Mouse (Mus musculus): ENCODE results near the gene Gm28360. TPM values are rescaled to one million over a fixed set of nuclear protein-coding genes. Genes with fewer than 3 reads are reported as not detected.
"Not testable (repeated sequence)": the region's sequence is repeated elsewhere in the genome, so short reads cannot be mapped to it uniquely, and the experiment has no call there.

Gm28360 gene
- total RNA-seq (2012; rRNA removed) (not detected in 2 replicates), total RNA-seq (2014; rRNA removed) (not detected in 2 replicates), polyA plus RNA-seq (2012; ENCODE audit: insufficient read length, low read depth) (not detected in 2 replicates)

DNA sequence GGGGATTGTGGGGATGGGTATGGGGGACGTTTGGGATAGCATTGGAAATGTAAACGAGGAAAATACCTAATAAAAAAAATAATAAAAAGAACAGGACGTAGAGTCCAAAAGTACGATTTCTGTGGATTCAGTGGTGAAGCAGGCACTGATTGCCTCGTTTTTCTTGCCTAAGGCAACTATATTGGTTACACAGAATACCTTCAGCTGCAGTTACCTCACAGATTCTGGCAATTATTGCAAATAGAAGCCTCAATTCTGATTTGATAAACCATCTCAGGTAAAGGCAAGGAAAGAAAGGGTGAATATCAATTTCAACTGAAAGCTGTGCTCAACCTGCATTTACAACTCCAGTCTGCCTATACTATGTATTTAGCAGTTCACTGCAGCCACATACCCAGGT lies at the start of gene Gm28360:
Gene Gm28360 (plus strand): TSS at position 301 of the 400 bp plus-strand sequence.
- in situ Hi-C loops (cut with MboI; ENCODE audit: low pct_ligation_motif_present, low pct_unique_long_range_greater_than_20kb, low sequenced_read_pairs); H3K4me1 ChIP-seq (ENCODE audit: control insufficient read depth in 1 of 2, insufficient read depth in 2 of 2); dilution Hi-C loops (cut with MboI; ENCODE audit: extremely low pct_ligation_motif_present, extremely low pct_unique_long_range_greater_than_20kb, low sequenced_read_pairs): not testable (repeated sequence)

DNA sequence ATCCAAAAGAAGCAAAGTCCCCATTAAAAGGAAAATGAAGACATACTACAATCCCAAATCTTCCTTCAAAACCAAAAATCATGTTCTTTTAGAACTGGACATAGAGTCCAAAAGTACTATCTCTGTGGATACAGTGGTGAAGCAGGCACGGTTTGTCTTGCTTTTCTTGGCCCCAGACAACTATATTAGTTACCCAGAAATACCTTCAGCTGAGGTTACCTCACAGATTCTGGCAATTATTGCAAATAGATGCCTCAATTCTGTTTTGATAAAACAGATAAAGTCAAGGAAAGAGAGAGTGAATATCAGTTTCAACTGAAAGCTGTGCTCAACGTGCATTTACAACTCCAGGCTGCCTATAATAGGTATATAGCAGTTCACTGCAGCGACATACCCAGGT lies 49.0 kb upstream of the Gm28360 start, which contains the start of gene B020011L13Rik:
Gene B020011L13Rik (plus strand): TSS at position 301 of the 400 bp plus-strand sequence.
- H3K9ac ChIP-seq (ENCODE audit: insufficient read depth, low read depth); H3K4me1 ChIP-seq (ENCODE audit: control insufficient read depth in 1 of 2, insufficient read depth in 2 of 2); H3K4me3 ChIP-seq (replicated peaks in 1 of 3; ENCODE audit: low read depth in 2 of 3, low read length in 2 of 3, poor library complexity in 1 of 3); H3K36me3 ChIP-seq (replicated peaks in 1 of 2; ENCODE audit: control insufficient read depth in 1 of 2, insufficient read depth in 1 of 2, low read length in 1 of 2); H3K27me3 ChIP-seq (replicated peaks); in situ Hi-C loops (cut with MboI; ENCODE audit: low pct_ligation_motif_present, low pct_unique_long_range_greater_than_20kb, low sequenced_read_pairs); H3K27ac ChIP-seq (ENCODE audit: insufficient read depth, low read depth); dilution Hi-C loops (cut with MboI; ENCODE audit: extremely low pct_ligation_motif_present, extremely low pct_unique_long_range_greater_than_20kb, low sequenced_read_pairs); H3K79me2 ChIP-seq (replicated peaks; ENCODE audit: control insufficient read depth, extremely low read depth, insufficient read depth, poor library complexity, severe bottlenecking); H3K4me2 ChIP-seq (ENCODE audit: insufficient read depth, low read depth, poor library complexity, severe bottlenecking); DNase-seq (ENCODE audit: extremely low read depth); H3K9me3 ChIP-seq (replicated peaks; ENCODE audit: low read length): not testable (repeated sequence)

More for the DNA sequence above, at the start of gene Gm28360:
- not testable (repeated sequence) for H3K4me3 ChIP-seq (replicated peaks in 1 of 3; ENCODE audit: low read depth in 2 of 3, low read length in 2 of 3, poor library complexity in 1 of 3); H3K27me3 ChIP-seq (replicated peaks); H3K9me3 ChIP-seq (replicated peaks; ENCODE audit: low read length); H3K79me2 ChIP-seq (replicated peaks; ENCODE audit: control insufficient read depth, extremely low read depth, insufficient read depth, poor library complexity, severe bottlenecking); H3K27ac ChIP-seq (ENCODE audit: insufficient read depth, low read depth); H3K4me2 ChIP-seq (ENCODE audit: insufficient read depth, low read depth, poor library complexity, severe bottlenecking); DNase-seq (ENCODE audit: extremely low read depth); H3K36me3 ChIP-seq (replicated peaks in 1 of 2; ENCODE audit: control insufficient read depth in 1 of 2, insufficient read depth in 1 of 2, low read length in 1 of 2); H3K9ac ChIP-seq (ENCODE audit: insufficient read depth, low read depth)

DNA sequence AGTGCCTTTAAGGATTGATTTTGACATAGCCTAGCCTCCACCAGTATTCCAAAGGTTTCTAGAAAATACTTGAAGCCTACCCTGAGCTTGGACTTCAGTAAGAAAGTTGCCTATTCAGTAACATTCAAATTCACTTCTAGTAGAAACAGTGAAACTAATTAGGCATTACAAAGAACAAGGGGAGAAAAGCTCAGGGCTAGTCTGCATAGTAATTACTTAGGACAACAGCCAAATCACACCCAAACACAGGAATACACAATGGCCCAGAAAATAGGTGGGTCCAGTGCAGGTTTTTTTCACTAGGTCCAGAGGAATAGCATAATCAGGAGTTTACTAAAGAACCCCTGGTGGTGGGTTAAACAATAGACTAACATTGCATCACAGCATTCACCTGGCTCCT lies 13.6 kb upstream of the Gm28360 start:
- H3K4me3 ChIP-seq (replicated peaks in 1 of 3; ENCODE audit: low read depth in 2 of 3, low read length in 2 of 3, poor library complexity in 1 of 3); H3K9me3 ChIP-seq (replicated peaks; ENCODE audit: low read length); H3K4me1 ChIP-seq (ENCODE audit: control insufficient read depth in 1 of 2, insufficient read depth in 2 of 2); DNase-seq (ENCODE audit: extremely low read depth); H3K9ac ChIP-seq (ENCODE audit: insufficient read depth, low read depth); H3K36me3 ChIP-seq (replicated peaks in 1 of 2; ENCODE audit: control insufficient read depth in 1 of 2, insufficient read depth in 1 of 2, low read length in 1 of 2); H3K27me3 ChIP-seq (replicated peaks); in situ Hi-C loops (cut with MboI; ENCODE audit: low pct_ligation_motif_present, low pct_unique_long_range_greater_than_20kb, low sequenced_read_pairs); H3K4me2 ChIP-seq (ENCODE audit: insufficient read depth, low read depth, poor library complexity, severe bottlenecking); H3K27ac ChIP-seq (ENCODE audit: insufficient read depth, low read depth); H3K79me2 ChIP-seq (replicated peaks; ENCODE audit: control insufficient read depth, extremely low read depth, insufficient read depth, poor library complexity, severe bottlenecking); dilution Hi-C loops (cut with MboI; ENCODE audit: extremely low pct_ligation_motif_present, extremely low pct_unique_long_range_greater_than_20kb, low sequenced_read_pairs): not testable (repeated sequence)

DNA sequence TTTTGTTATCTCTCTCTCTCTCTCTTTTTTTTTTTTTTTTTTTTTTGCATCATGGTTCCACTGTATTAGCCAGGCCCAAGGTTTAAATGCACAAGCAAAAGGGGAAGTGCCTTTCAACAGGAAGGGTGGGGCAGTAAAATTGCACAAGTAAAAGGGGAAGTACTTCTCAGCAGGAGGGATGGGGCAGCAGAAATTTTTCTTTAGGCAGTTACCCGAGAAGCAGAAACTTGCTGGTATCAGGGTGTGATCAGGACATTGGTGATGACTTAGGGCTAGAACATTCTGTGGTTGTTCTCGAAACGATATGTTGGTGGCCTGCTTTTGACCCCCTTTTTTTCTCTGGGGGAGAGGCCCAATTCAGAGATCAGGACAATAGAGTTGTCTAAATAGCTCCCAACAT lies 21.8 kb downstream of the Gm28360 start:
- DNase-seq (ENCODE audit: extremely low read depth); dilution Hi-C loops (cut with MboI; ENCODE audit: extremely low pct_ligation_motif_present, extremely low pct_unique_long_range_greater_than_20kb, low sequenced_read_pairs); H3K9ac ChIP-seq (ENCODE audit: insufficient read depth, low read depth); H3K9me3 ChIP-seq (replicated peaks; ENCODE audit: low read length); in situ Hi-C loops (cut with MboI; ENCODE audit: low pct_ligation_motif_present, low pct_unique_long_range_greater_than_20kb, low sequenced_read_pairs); H3K27me3 ChIP-seq (replicated peaks); H3K36me3 ChIP-seq (replicated peaks in 1 of 2; ENCODE audit: control insufficient read depth in 1 of 2, insufficient read depth in 1 of 2, low read length in 1 of 2); H3K79me2 ChIP-seq (replicated peaks; ENCODE audit: control insufficient read depth, extremely low read depth, insufficient read depth, poor library complexity, severe bottlenecking); H3K4me3 ChIP-seq (replicated peaks in 1 of 3; ENCODE audit: low read depth in 2 of 3, low read length in 2 of 3, poor library complexity in 1 of 3); H3K4me2 ChIP-seq (ENCODE audit: insufficient read depth, low read depth, poor library complexity, severe bottlenecking); H3K27ac ChIP-seq (ENCODE audit: insufficient read depth, low read depth); H3K4me1 ChIP-seq (ENCODE audit: control insufficient read depth in 1 of 2, insufficient read depth in 2 of 2): not testable (repeated sequence)

Other genes starting within 250 kb of the Gm28360 start
- gene Gm28363, start 132.9 kb upstream of the Gm28360 start, total RNA-seq (2012; rRNA removed), result not detected in 2 replicates
- not detected in 2 replicates for gene Gm28363, start 132.9 kb upstream of the Gm28360 start, total RNA-seq (2014; rRNA removed)
- gene Gm28363, start 132.9 kb upstream of the Gm28360 start, polyA plus RNA-seq (2012; ENCODE audit: insufficient read length, low read depth), result not detected in 2 replicates
- gene B020011L13Rik, start 48.9 kb upstream of the Gm28360 start, total RNA-seq (2012; rRNA removed), result not detected in 2 replicates
- not detected in 2 replicates for gene B020011L13Rik, start 48.9 kb upstream of the Gm28360 start, total RNA-seq (2014; rRNA removed)
- not detected in 2 replicates for gene B020011L13Rik, start 48.9 kb upstream of the Gm28360 start, polyA plus RNA-seq (2012; ENCODE audit: insufficient read length, low read depth)
- not detected in 2 replicates for gene Gm28168, start 97.9 kb downstream of the Gm28360 start, total RNA-seq (2012; rRNA removed)
- gene Gm28168, start 97.9 kb downstream of the Gm28360 start, total RNA-seq (2014; rRNA removed), result not detected in 2 replicates
- not detected in 2 replicates for gene Gm28168, start 97.9 kb downstream of the Gm28360 start, polyA plus RNA-seq (2012; ENCODE audit: insufficient read length, low read depth)
- gene Gm7145, start 135.9 kb downstream of the Gm28360 start, total RNA-seq (2012; rRNA removed), result not detected in 2 replicates
- gene Gm7145, start 135.9 kb downstream of the Gm28360 start, total RNA-seq (2014; rRNA removed), result not detected in 2 replicates
- not detected in 2 replicates for gene Gm7145, start 135.9 kb downstream of the Gm28360 start, polyA plus RNA-seq (2012; ENCODE audit: insufficient read length, low read depth)

Data from CH12.LX (cell line).